Mouse (Mus musculus) common myeloid progenitor, adult 5-6 weeks (primary cell): ENCODE measurements around the gene Ell2. TPM values are rescaled to one million over a fixed set of nuclear protein-coding genes. Genes with fewer than 3 reads are reported as not detected.

ENCODE experiments used
- ATAC-seq: replicated peaks from 2 replicates; pipeline ENCODE4 v1.8.0; 2016; ENCODE audit warnings: low read depth, mild to moderate bottlenecking, moderate TSS enrichment, inconsistent platforms; ENCODE audit not compliant: poor library complexity, severe bottlenecking
- total RNA-seq: library from RNA; stranded (forward); fragments of 200-1000, 187-1606 nt; gene quantifications from 2 replicates; pipeline ENCODE4 v1.2.3, GENCODE M21; 2017

The Ell2 gene
- total RNA-seq, 1 experiment from 2014 or later: 22.9 TPM

DNA sequence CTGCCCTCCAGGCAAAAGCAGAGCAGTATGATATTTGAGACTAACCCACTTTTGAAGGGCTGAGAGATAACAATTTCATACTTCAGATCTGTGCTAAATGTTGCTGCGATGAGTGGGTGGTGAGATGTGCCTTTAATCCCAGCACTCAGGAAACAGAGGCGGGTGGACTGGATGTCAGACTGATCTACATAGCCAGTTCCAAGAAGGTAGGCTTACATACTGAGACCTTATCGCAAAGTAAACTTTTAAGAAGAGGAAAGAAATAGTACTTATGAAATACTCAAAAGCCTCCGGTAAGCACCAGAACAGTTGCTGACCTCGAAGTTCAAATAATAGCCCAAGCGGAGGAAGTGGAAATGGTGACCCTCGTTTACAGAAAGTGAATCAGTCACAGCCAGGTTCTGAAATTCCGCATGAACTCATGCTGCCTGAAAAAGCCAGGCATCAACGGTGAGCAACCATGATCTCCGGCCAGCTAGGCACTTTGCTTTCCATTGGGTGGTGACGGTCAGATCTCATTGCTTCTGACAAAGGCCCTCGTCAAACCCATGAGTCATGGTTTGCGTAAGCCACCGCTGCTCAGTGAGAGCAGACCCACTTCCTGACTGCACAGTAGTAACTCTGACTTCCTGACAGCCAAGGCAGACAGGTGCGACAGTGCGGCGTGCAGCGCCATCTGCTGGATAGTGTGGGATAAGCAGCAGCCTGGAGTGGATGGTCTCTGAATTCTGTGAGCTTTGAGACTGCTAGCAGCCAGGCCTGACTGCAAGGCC, 91.0 kb downstream of the Ell2 start:
- peak; percentile 91 for ATAC-seq

- ATAC-seq: peak; percentile 29
Measured at GRCm38 (mm10) chr13:75798413-75799302, 92.1 kb downstream of the Ell2 start.

GRCm38 (mm10) chr13:75799421-75799820, 92.9 kb downstream of the Ell2 start:
- no peak for ATAC-seq

DNA sequence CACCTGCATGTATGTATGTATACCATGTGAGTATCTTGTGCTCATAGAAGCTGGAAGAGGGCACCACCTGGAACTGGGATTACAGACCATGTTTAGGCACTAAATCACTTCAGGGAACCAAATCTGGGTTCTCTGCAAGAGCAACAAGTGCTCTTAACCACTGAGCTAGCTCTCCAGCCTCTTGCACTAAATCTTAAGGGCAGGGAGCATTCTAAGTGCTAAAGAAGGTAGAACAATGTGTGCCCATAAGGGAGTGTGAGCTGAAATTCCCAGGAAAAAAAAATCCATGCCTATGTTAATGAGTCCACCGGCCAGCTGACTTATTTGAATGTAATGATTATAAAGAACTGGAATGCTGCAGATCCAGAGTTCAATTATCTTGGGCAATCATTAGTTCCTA, 101.4 kb downstream of the Ell2 start:
- ATAC-seq: no peak

DNA sequence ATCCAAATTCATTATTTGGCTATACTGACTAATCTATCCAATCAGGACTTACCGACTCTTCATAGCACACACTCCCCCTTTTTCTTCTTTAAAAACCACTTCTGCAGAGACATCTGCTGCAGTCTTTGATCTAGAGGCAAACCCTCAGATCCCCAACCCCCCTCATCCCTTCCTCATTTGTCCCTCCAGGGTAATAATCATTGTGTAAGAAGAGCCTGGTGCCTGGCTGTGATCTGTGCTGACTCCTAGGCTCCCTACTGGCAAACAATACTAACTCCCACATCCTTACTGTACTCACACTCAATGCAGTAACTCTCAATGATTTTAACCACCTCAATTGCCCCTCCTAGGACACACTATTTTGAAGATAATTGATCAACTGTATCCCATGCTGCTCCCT, 103.4 kb downstream of the Ell2 start:
- ATAC-seq: peak; percentile 73

- peak; percentile 93 for ATAC-seq
Measured at GRCm38 (mm10) chr13:75817183-75817582, 110.6 kb downstream of the Ell2 start.

- ATAC-seq: no peak
Measured at GRCm38 (mm10) chr13:75818486-75818885, 111.9 kb downstream of the Ell2 start.

DNA sequence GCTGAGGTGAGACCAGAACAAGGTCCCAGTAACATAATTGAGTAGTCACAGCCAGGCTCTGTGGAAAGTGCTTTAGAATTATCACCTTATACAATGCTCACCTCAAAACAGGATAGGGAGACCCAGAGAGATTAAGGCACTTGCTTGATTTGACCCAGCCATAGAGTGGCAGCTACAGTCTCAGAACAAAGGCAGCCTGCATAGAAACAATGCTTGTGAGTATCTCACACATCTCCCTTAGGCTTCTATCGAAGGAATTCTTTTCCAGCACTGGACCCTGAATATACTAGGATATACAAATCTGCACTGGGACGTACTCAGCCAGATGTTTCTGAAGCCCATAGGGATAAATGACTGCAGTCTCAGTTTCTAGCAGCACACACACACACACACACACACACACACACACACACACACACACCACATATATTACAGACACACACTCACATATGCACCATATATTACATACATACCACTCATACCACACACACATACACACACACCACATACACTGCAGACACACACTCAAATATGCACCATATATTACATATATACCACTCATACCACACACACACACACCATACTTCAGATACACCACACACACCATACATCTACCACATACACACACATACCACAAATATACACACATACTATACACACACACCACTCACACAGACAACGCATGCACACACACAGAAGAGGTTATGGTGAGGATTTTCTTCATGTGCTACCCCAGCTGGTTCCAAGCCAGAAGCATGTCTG, 112.6 kb downstream of the Ell2 start:
- no peak for ATAC-seq

DNA sequence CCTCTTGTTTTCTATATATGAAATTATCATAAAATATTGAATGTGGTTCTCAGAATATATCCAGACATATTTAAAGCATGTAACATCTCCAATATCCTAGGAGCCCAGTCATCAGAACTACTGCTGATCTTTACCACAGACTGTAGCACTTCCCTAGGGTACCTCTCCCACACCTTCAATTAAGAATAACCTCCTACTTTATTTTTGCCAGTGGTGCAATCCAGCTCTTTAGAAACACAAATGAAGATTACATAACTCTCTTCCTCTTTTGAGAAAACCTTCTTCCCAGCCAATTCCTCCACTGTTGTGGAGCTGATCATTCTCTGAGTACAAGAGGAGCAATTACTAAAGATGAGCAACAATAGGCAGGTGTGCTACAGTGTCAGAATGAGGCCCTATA, 113.3 kb downstream of the Ell2 start:
- ATAC-seq: peak; percentile 45

Other genes with a start within 250 kb of the Ell2 start
- 45.2 and 62.7 TPM in 2 replicates for gene Glrx, start 133.1 kb downstream of the Ell2 start, total RNA-seq
- 11.6 and 33.7 TPM in 2 replicates for gene Rhobtb3, start 237.2 kb downstream of the Ell2 start, total RNA-seq